Mouse (Mus musculus) granulocyte monocyte progenitor cell, adult 5-6 weeks (primary cell): ENCODE data around the gene Gm42957. TPM values are rescaled to one million over a fixed set of nuclear protein-coding genes. Genes with fewer than 3 reads are reported as not detected.
"Not testable (repeated sequence)": the region's sequence is repeated elsewhere in the genome, so short reads cannot be mapped to it uniquely, and the experiment has no call there.

ENCODE experiments used
- ATAC-seq: replicated peaks from 2 replicates; pipeline ENCODE4 v1.8.0; 2016; ENCODE audit warnings: mild to moderate bottlenecking, moderate TSS enrichment, inconsistent platforms; ENCODE audit not compliant: poor library complexity, severe bottlenecking
- total RNA-seq, 2 experiments: library from RNA; stranded (forward) in 1 of 2; stranded (reverse) in 1 of 2; fragments of 200-712, 200-1000 nt in 1 of 2; fragments of >200 nt in 1 of 2; fragmentation: Nextera tagmentation in 1 of 2; gene quantifications; 2 replicates each; pipeline ENCODE4 v1.2.3; 2014 to 2017

Gm42957 gene
- total RNA-seq (2014; fragmentation: Nextera tagmentation) (0.15 TPM in 1 of 2 replicates, not detected in the other), total RNA-seq (2017) (not detected in 2 replicates)

GRCm38 (mm10) chr3:96634928-96635879, at the start of gene Gm42957, which contains the start of gene Pex11b:
Gene Gm42957 (plus strand): TSS chr3:96635474.
Gene Pex11b (plus strand): TSS chr3:96635376.
- peak; percentile 88 for ATAC-seq

- ATAC-seq, result no peak
Measured at GRCm38 (mm10) chr3:96590657-96591056, 44.6 kb upstream of the Gm42957 start.

- no peak for ATAC-seq
Measured at GRCm38 (mm10) chr3:96593374-96593773, 41.9 kb upstream of the Gm42957 start.

- ATAC-seq, result peak; percentile 87
Measured at GRCm38 (mm10) chr3:96593790-96594560, 41.3 kb upstream of the Gm42957 start, which contains the start of gene Polr3gl. Gene Polr3gl (minus strand): TSS chr3:96594181.

- ATAC-seq, result no peak
Measured at GRCm38 (mm10) chr3:96594851-96595250, 40.4 kb upstream of the Gm42957 start.

GRCm38 (mm10) chr3:96595661-96596060, 39.6 kb upstream of the Gm42957 start:
- ATAC-seq, result no peak

GRCm38 (mm10) chr3:96596228-96596707, 39.0 kb upstream of the Gm42957 start, which contains the start of gene Ankrd34a:
Gene Ankrd34a (plus strand): TSS chr3:96596636.
- no peak for ATAC-seq

GRCm38 (mm10) chr3:96596855-96597254, 38.4 kb upstream of the Gm42957 start:
- no peak for ATAC-seq

GRCm38 (mm10) chr3:96597435-96597891, 37.8 kb upstream of the Gm42957 start:
- ATAC-seq, result no peak

- ATAC-seq, result no peak
Measured at GRCm38 (mm10) chr3:96598156-96599068, 36.9 kb upstream of the Gm42957 start.

GRCm38 (mm10) chr3:96599069-96599393, 36.2 kb upstream of the Gm42957 start:
- no peak for ATAC-seq

- no peak for ATAC-seq
Measured at GRCm38 (mm10) chr3:96599411-96599810, 35.9 kb upstream of the Gm42957 start.

GRCm38 (mm10) chr3:96600639-96601250, 34.5 kb upstream of the Gm42957 start, which contains the start of gene Lix1l:
Gene Lix1l (plus strand): TSS chr3:96601149.
- ATAC-seq, result peak; percentile 92

- peak; percentile 6; the same call in 1 of the 2 replicates for ATAC-seq
Measured at GRCm38 (mm10) chr3:96601251-96601787, 34.0 kb upstream of the Gm42957 start.

GRCm38 (mm10) chr3:96601941-96602703, 33.2 kb upstream of the Gm42957 start:
- ATAC-seq, result no peak

GRCm38 (mm10) chr3:96602704-96603084, 32.6 kb upstream of the Gm42957 start:
- ATAC-seq, result no peak

- ATAC-seq, result no peak
Measured at GRCm38 (mm10) chr3:96603311-96603710, 32.0 kb upstream of the Gm42957 start.

GRCm38 (mm10) chr3:96606007-96606406, 29.3 kb upstream of the Gm42957 start:
- ATAC-seq, result not testable (repeated sequence)
